Mouse (Mus musculus): ENCODE measurements around the gene Mmp19. TPM values are rescaled to one million over a fixed set of nuclear protein-coding genes. Genes with fewer than 3 reads are reported as not detected.
A peak's percentile ranks its signal among the peaks of the same experiment; 100 is the strongest.

The Mmp19 gene
- polyA plus RNA-seq, 1 experiment from 2014 or later, result 0.55 TPM

- no peak overlapping the region for H3K27ac ChIP-seq
- TF ChIP-seq CTCF (IDR thresholded peaks at IDR 0.05; ENCODE audit: low read depth), result no peak
- no peaks in the 10 kb centered on the region for H3K9me3 ChIP-seq (replicated peaks; ENCODE audit: low read length)
- no peaks in the 10 kb centered on the region for H3K4me1 ChIP-seq (replicated peaks; ENCODE audit: insufficient read depth, low read length)
- H3K4me2 ChIP-seq (ENCODE audit: low read length), result no peak overlapping the region
- no peak overlapping the region for H3K9ac ChIP-seq (ENCODE audit: low read depth, low read length)
- no peak overlapping the region for H3K4me3 ChIP-seq (replicated peaks; ENCODE audit: low read depth, low read length)
- ATAC-seq (replicated peaks; ENCODE audit: low FRiP score, low read depth), result no peak
- peaks cover 30% of the 10 kb centered on the region for H3K36me3 ChIP-seq (ENCODE audit: insufficient read depth, low read length)
- no peak for DNase-seq (ENCODE audit: low spot score)
- H3K27me3 ChIP-seq (ENCODE audit: insufficient read depth, low read length), result no peaks in the 10 kb centered on the region
These were observed 49.9 kb downstream of the Mmp19 start for GRCm38 (mm10) chr10:128840612-128841011.

- 96% methylated on average over 5 of the region's 5 CpGs for WGBS
- ATAC-seq (replicated peaks; ENCODE audit: low FRiP score, low read depth), result no peak
- H3K27me3 ChIP-seq (ENCODE audit: insufficient read depth, low read length), result no peaks in the 10 kb centered on the region
- no peak overlapping the region for H3K9ac ChIP-seq (ENCODE audit: low read depth, low read length)
- no peak overlapping the region for H3K4me2 ChIP-seq (ENCODE audit: low read length)
- no peak for DNase-seq (ENCODE audit: low spot score)
- H3K27ac ChIP-seq, result no peak overlapping the region
- peaks cover 30% of the 10 kb centered on the region; the same call in 1 of the 2 replicates for H3K36me3 ChIP-seq (ENCODE audit: insufficient read depth, low read length)
- no peak for TF ChIP-seq CTCF (IDR thresholded peaks at IDR 0.05; ENCODE audit: low read depth)
- H3K4me1 ChIP-seq (replicated peaks; ENCODE audit: insufficient read depth, low read length), result no peaks in the 10 kb centered on the region
- no peak overlapping the region for H3K4me3 ChIP-seq (replicated peaks; ENCODE audit: low read depth, low read length)
- no peaks in the 10 kb centered on the region for H3K9me3 ChIP-seq (replicated peaks; ENCODE audit: low read length)
These were observed 52.5 kb downstream of the Mmp19 start for GRCm38 (mm10) chr10:128843260-128843659.

GRCm38 (mm10) chr10:128845516-128845915 lies 54.8 kb downstream of the Mmp19 start:
- Histone ChIP-seq H3K4me2 (ENCODE audit: low read length) (peak overlapping the region; percentile 14), H3K4me3 (replicated peaks; ENCODE audit: low read depth, low read length) (no peak overlapping the region), H3K27me3 (ENCODE audit: insufficient read depth, low read length) (no peaks in the 10 kb centered on the region), H3K27ac (no peak overlapping the region), H3K9me3 (replicated peaks; ENCODE audit: low read length) (no peaks in the 10 kb centered on the region), H3K36me3 (ENCODE audit: insufficient read depth, low read length) (peaks cover 29% of the 10 kb centered on the region; the same call in 1 of the 2 replicates), H3K9ac (ENCODE audit: low read depth, low read length) (no peak overlapping the region), H3K4me1 (replicated peaks; ENCODE audit: insufficient read depth, low read length) (no peaks in the 10 kb centered on the region)
- peak; percentile 88 for TF ChIP-seq CTCF (IDR thresholded peaks at IDR 0.05; ENCODE audit: low read depth)
- ATAC-seq (replicated peaks; ENCODE audit: low FRiP score, low read depth), result no peak
- WGBS, result 37% methylated on average over 2 of the region's 2 CpGs
- peak; percentile 83 for DNase-seq (ENCODE audit: low spot score)

GRCm38 (mm10) chr10:128846664-128847063 lies 56.0 kb downstream of the Mmp19 start:
- Histone ChIP-seq H3K9ac (ENCODE audit: low read depth, low read length) (no peak overlapping the region), H3K4me1 (replicated peaks; ENCODE audit: insufficient read depth, low read length) (no peaks in the 10 kb centered on the region), H3K27ac (no peak overlapping the region), H3K9me3 (replicated peaks; ENCODE audit: low read length) (no peaks in the 10 kb centered on the region), H3K36me3 (ENCODE audit: insufficient read depth, low read length) (peaks cover 22% of the 10 kb centered on the region), H3K27me3 (ENCODE audit: insufficient read depth, low read length) (no peaks in the 10 kb centered on the region), H3K4me3 (replicated peaks; ENCODE audit: low read depth, low read length) (no peak overlapping the region), H3K4me2 (ENCODE audit: low read length) (no peak overlapping the region)
- WGBS, result 91% methylated on average over 4 of the region's 4 CpGs
- ATAC-seq (replicated peaks; ENCODE audit: low FRiP score, low read depth), result no peak
- no peak for TF ChIP-seq CTCF (IDR thresholded peaks at IDR 0.05; ENCODE audit: low read depth)
- DNase-seq (ENCODE audit: low spot score), result no peak

- Histone ChIP-seq H3K4me3 (replicated peaks; ENCODE audit: low read depth, low read length) (no peak overlapping the region), H3K4me2 (ENCODE audit: low read length) (no peak overlapping the region), H3K9me3 (replicated peaks; ENCODE audit: low read length) (no peaks in the 10 kb centered on the region), H3K4me1 (replicated peaks; ENCODE audit: insufficient read depth, low read length) (no peaks in the 10 kb centered on the region), H3K27me3 (ENCODE audit: insufficient read depth, low read length) (no peaks in the 10 kb centered on the region), H3K9ac (ENCODE audit: low read depth, low read length) (no peak overlapping the region), H3K27ac (no peak overlapping the region), H3K36me3 (ENCODE audit: insufficient read depth, low read length) (peaks cover 16% of the 10 kb centered on the region)
- 0 out of 2 replicates have a peak, but pooled peaks have one; percentile 43 for ATAC-seq (replicated peaks; ENCODE audit: low FRiP score, low read depth)
- WGBS, result 35% methylated on average over 2 of the region's 2 CpGs
- TF ChIP-seq CTCF (IDR thresholded peaks at IDR 0.05; ENCODE audit: low read depth), result no peak
- peak; percentile 3 for DNase-seq (ENCODE audit: low spot score)
These were observed 57.7 kb downstream of the Mmp19 start for GRCm38 (mm10) chr10:128848426-128848825.

- H3K4me1 ChIP-seq (replicated peaks; ENCODE audit: insufficient read depth, low read length), result no peaks in the 10 kb centered on the region
- peaks cover 20% of the 10 kb centered on the region for H3K36me3 ChIP-seq (ENCODE audit: insufficient read depth, low read length)
- H3K27me3 ChIP-seq (ENCODE audit: insufficient read depth, low read length), result no peaks in the 10 kb centered on the region
- DNase-seq (ENCODE audit: low spot score) (no peak), ATAC-seq (replicated peaks; ENCODE audit: low FRiP score, low read depth) (no peak)
- TF ChIP-seq CTCF (IDR thresholded peaks at IDR 0.05; ENCODE audit: low read depth), result no peak
- H3K4me2 ChIP-seq (ENCODE audit: low read length), result no peak overlapping the region
- 44% methylated on average over 3 of the region's 3 CpGs for WGBS
- no peak overlapping the region for H3K4me3 ChIP-seq (replicated peaks; ENCODE audit: low read depth, low read length)
- no peaks in the 10 kb centered on the region for H3K9me3 ChIP-seq (replicated peaks; ENCODE audit: low read length)
- no peak overlapping the region for H3K27ac ChIP-seq
- no peak overlapping the region for H3K9ac ChIP-seq (ENCODE audit: low read depth, low read length)
These were observed 59.6 kb downstream of the Mmp19 start for GRCm38 (mm10) chr10:128850339-128850738.

Other genes starting within 250 kb of the Mmp19 start
- 13.7 and 16.9 TPM in 2 replicates for gene Zc3h10, start 243.1 kb upstream of the Mmp19 start, polyA plus RNA-seq (2015; fragmentation: Nextera tagmentation; extraction: Ambion mirVana)
- 3,897 and 4,536 TPM in 2 replicates for gene Rpl41, start 241.6 kb upstream of the Mmp19 start, polyA plus RNA-seq (2015; fragmentation: Nextera tagmentation; extraction: Ambion mirVana)
- 124 and 132 TPM in 2 replicates for gene Pa2g4, start 224.9 kb upstream of the Mmp19 start, polyA plus RNA-seq (2015; fragmentation: Nextera tagmentation; extraction: Ambion mirVana)
- 9.6 and 10.2 TPM in 2 replicates for gene Erbb3, start 201.3 kb upstream of the Mmp19 start, polyA plus RNA-seq (2015; fragmentation: Nextera tagmentation; extraction: Ambion mirVana)
- 836 and 985 TPM in 2 replicates for gene Rps26, start 164.2 kb upstream of the Mmp19 start, polyA plus RNA-seq (2015; fragmentation: Nextera tagmentation; extraction: Ambion mirVana)
- 1.4 and 1.8 TPM in 2 replicates for gene Ikzf4, start 144.9 kb upstream of the Mmp19 start, polyA plus RNA-seq (2015; fragmentation: Nextera tagmentation; extraction: Ambion mirVana)
- 14.2 and 15.1 TPM in 2 replicates for gene Suox, start 116.8 kb upstream of the Mmp19 start, polyA plus RNA-seq (2015; fragmentation: Nextera tagmentation; extraction: Ambion mirVana)
- 57.9 and 61.7 TPM in 2 replicates for gene Rab5b, start 94.6 kb upstream of the Mmp19 start, polyA plus RNA-seq (2015; fragmentation: Nextera tagmentation; extraction: Ambion mirVana)
- gene Pmel, start 86.7 kb upstream of the Mmp19 start, polyA plus RNA-seq (2015; fragmentation: Nextera tagmentation; extraction: Ambion mirVana), result 1.5 and 2.0 TPM in 2 replicates
- gene Cdk2, start 85.9 kb upstream of the Mmp19 start, polyA plus RNA-seq (2015; fragmentation: Nextera tagmentation; extraction: Ambion mirVana), result 55.9 and 66.3 TPM in 2 replicates
- gene Dgka, start 46.1 kb upstream of the Mmp19 start, polyA plus RNA-seq (2015; fragmentation: Nextera tagmentation; extraction: Ambion mirVana), result 5.4 and 6.4 TPM in 2 replicates
- 35.0 and 36.3 TPM in 2 replicates for gene Pym1, start 43.0 kb upstream of the Mmp19 start, polyA plus RNA-seq (2015; fragmentation: Nextera tagmentation; extraction: Ambion mirVana)
- gene Dnajc14, start 13.2 kb downstream of the Mmp19 start, polyA plus RNA-seq (2015; fragmentation: Nextera tagmentation; extraction: Ambion mirVana), result 46.2 and 48.5 TPM in 2 replicates
- 11.7 and 13.2 TPM in 2 replicates for gene Tmem198b, start 13.5 kb downstream of the Mmp19 start, polyA plus RNA-seq (2015; fragmentation: Nextera tagmentation; extraction: Ambion mirVana)
- gene Sarnp, start 26.4 kb downstream of the Mmp19 start, polyA plus RNA-seq (2015; fragmentation: Nextera tagmentation; extraction: Ambion mirVana), result 164 and 175 TPM in 2 replicates
- 87.2 and 87.5 TPM in 2 replicates for gene Ormdl2, start 30.7 kb downstream of the Mmp19 start, polyA plus RNA-seq (2015; fragmentation: Nextera tagmentation; extraction: Ambion mirVana)
- 7.7 and 8.2 TPM in 2 replicates for gene Gdf11, start 100.8 kb downstream of the Mmp19 start, polyA plus RNA-seq (2015; fragmentation: Nextera tagmentation; extraction: Ambion mirVana)
- 1,350 and 1,394 TPM in 2 replicates for gene Cd63, start 110.1 kb downstream of the Mmp19 start, polyA plus RNA-seq (2015; fragmentation: Nextera tagmentation; extraction: Ambion mirVana)
- 12.9 and 15.0 TPM in 2 replicates for gene Rdh5, start 132.0 kb downstream of the Mmp19 start, polyA plus RNA-seq (2015; fragmentation: Nextera tagmentation; extraction: Ambion mirVana)
- gene Bloc1s1, start 133.1 kb downstream of the Mmp19 start, polyA plus RNA-seq (2015; fragmentation: Nextera tagmentation; extraction: Ambion mirVana), result 272 and 276 TPM in 2 replicates
- gene Itga7, start 142.9 kb downstream of the Mmp19 start, polyA plus RNA-seq (2015; fragmentation: Nextera tagmentation; extraction: Ambion mirVana), result 3.8 TPM in 2 replicates
- gene Mettl7b, start 170.1 kb downstream of the Mmp19 start, polyA plus RNA-seq (2015; fragmentation: Nextera tagmentation; extraction: Ambion mirVana), result 59.9 and 69.3 TPM in 2 replicates
- gene Olfr9, start 198.5 kb downstream of the Mmp19 start, polyA plus RNA-seq (2015; fragmentation: Nextera tagmentation; extraction: Ambion mirVana), result not detected in 2 replicates
- not detected in 2 replicates for gene Olfr763, start 219.9 kb downstream of the Mmp19 start, polyA plus RNA-seq (2015; fragmentation: Nextera tagmentation; extraction: Ambion mirVana)
- not detected in 2 replicates for gene Olfr764-ps1, start 249.0 kb downstream of the Mmp19 start, polyA plus RNA-seq (2015; fragmentation: Nextera tagmentation; extraction: Ambion mirVana)